Mouse (Mus musculus) liver, embryonic 15.5 days (tissue): ENCODE data around the gene Sik3. TPM values are rescaled to one million over a fixed set of nuclear protein-coding genes. Genes with fewer than 3 reads are reported as not detected.
"Not testable (repeated sequence)": the region's sequence is repeated elsewhere in the genome, so short reads cannot be mapped to it uniquely, and the experiment has no call there.

Source experiments
- ATAC-seq: fragments of 200-750 bp; cut with Nextera tagmentation; 2 replicates; pipeline ENCODE4 v1.8.0; 2017; ENCODE audit warnings: moderate number of reproducible peaks, mild to moderate bottlenecking, moderate library complexity; ENCODE audit not compliant: insufficient read depth
- H3K27ac ChIP-seq: fragments of 300-500 bp; sonication (generic); replicated peaks from 2 replicates; pipeline ENCODE4 v1.5.1; 2015; ENCODE audit warnings: mild to moderate bottlenecking, inconsistent platforms
- H3K27me3 ChIP-seq: fragments of 300-500 bp; sonication (generic); 2 replicates; pipeline ENCODE4 v1.6.1; 2015; ENCODE audit warnings: mild to moderate bottlenecking, inconsistent platforms
- H3K36me3 ChIP-seq: fragments of 300-500 bp; sonication (generic); replicated peaks from 2 replicates; pipeline ENCODE4 v1.6.1; 2015; ENCODE audit warnings: moderate library complexity, mild to moderate bottlenecking, inconsistent platforms
- H3K4me1 ChIP-seq: fragments of 300-500 bp; sonication (generic); replicated peaks from 2 replicates; pipeline ENCODE4 v1.6.1; 2015; ENCODE audit warnings: inconsistent platforms
- H3K4me2 ChIP-seq: fragments of 300-500 bp; sonication (generic); 2 replicates; pipeline ENCODE4 v1.6.1; 2015; ENCODE audit warnings: moderate library complexity, mild to moderate bottlenecking, inconsistent platforms
- H3K4me3 ChIP-seq: fragments of 300-500 bp; sonication (generic); replicated peaks from 2 replicates; pipeline ENCODE4 v1.5.1; 2015; ENCODE audit warnings: mild to moderate bottlenecking, inconsistent platforms
- H3K9ac ChIP-seq: fragments of 300-500 bp; sonication (generic); 2 replicates; pipeline ENCODE4 v1.6.1; 2015; ENCODE audit warnings: moderate library complexity, mild to moderate bottlenecking, inconsistent platforms
- H3K9me3 ChIP-seq: fragments of 300-500 bp; sonication (generic); replicated peaks from 2 replicates; pipeline ENCODE4 v1.6.1; 2016; ENCODE audit warnings: inconsistent platforms
- WGBS: fragments of 180-500 bp; shearing (Covaris S2); methylation state at CpG from one replicate; pipeline ENCODE4 v1.1.7; 2015; ENCODE audit warnings: mixed read lengths; ENCODE audit not compliant: insufficient replicate concordance; 5-methylcytosine and 5-hydroxymethylcytosine counted together
- polyA plus RNA-seq: library from polyadenylated mRNA; unstranded; fragments of >200 nt; fragmentation: Nextera tagmentation; extraction: Ambion mirVana; gene quantifications from 2 replicates; pipeline ENCODE4 v1.2.1, GENCODE M21; 2015

Gene Sik3
- polyA plus RNA-seq, 1 experiment from 2014 or later: 3.2 TPM

GRCm38 (mm10) chr9:46082381-46082821, 69.8 kb downstream of the Sik3 start:
- Histone ChIP-seq H3K4me3 (no peak overlapping the region), H3K27ac (no peak overlapping the region), H3K9me3 (no peaks in the 10 kb centered on the region), H3K36me3 (no peaks in the 10 kb centered on the region), H3K4me1 (no peaks in the 10 kb centered on the region; the same call in 1 of the 2 replicates), H3K4me2 (no peak overlapping the region), H3K9ac (no peak overlapping the region), H3K27me3 (no peaks in the 10 kb centered on the region)
- 59% methylated on average over 6 of the region's 6 CpGs for WGBS
- ATAC-seq: no peak

DNA sequence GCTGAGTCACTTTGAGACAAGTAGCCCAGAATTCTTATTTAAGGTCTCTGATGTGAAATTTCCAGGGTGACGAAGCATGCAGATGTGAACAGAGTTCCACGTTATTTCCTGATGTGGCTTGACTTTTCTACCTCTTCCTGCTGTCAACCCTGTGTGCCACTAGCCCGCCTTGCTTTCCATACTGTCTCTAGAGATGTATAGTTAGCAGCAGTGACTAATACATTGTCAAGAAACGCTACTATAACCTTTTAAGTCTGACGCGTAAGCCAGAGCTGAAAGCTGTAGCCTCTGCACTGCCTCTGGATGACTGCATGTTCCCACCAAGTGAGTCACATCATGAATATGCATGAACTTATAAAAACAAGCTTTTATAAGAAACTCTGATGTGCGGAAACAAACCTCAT, 70.9 kb downstream of the Sik3 start:
- Histone ChIP-seq H3K4me3 (no peak overlapping the region), H3K27ac (no peak overlapping the region), H3K27me3 (no peaks in the 10 kb centered on the region), H3K36me3 (no peaks in the 10 kb centered on the region), H3K4me1 (no peaks in the 10 kb centered on the region; the same call in 1 of the 2 replicates), H3K4me2 (no peak overlapping the region), H3K9ac (no peak overlapping the region), H3K9me3 (no peaks in the 10 kb centered on the region)
- 68% methylated on average over 7 of the region's 7 CpGs for WGBS
- ATAC-seq: no peak

DNA sequence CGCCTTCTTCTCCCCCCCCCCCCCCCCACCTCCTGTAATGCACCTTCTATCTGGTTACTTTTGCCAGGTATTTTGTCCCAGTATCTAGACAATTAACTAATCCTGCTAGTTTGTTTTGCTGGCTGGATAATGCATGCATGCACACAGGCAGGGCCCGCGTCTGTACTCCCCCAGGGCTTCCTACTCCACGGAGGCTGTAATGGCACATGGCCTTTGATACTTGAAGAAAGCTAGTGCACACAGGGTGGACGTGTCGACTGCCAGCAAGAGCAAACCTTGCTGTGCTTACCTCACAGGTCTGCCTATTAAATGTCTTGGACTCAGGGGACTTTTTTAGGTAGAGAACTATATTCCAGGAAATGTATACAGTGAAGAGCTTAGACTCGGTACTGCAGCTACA, 73.3 kb downstream of the Sik3 start:
- H3K27ac ChIP-seq: no peak overlapping the region; the same call in 1 of the 2 replicates
- ATAC-seq: no peak
- WGBS: 65% methylated on average over 7 of the region's 7 CpGs

DNA sequence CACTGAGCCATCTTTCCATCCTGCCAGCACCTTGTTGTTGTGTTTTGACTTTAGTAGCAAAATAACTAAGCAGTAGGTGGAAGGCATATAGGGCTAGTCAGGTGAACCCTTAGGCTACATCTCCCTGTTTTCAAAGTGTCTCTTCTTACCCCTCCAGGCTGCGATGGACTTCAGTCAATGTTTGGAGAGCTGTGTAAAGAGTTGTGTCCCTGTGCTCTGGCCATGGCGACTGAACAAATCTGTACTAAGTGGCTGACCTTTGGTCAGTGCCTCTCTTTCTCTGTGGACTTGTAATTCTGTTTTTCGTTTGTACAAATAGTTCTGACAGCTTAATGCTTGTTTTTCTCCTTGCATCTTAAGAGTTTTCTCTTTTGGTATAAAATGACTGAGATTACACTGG, 74.2 kb downstream of the Sik3 start:
- 73% methylated on average over 3 of the region's 3 CpGs for WGBS
- Histone ChIP-seq H3K4me3 (no peak overlapping the region), H3K9me3 (no peaks in the 10 kb centered on the region), H3K27ac (peak overlapping the region; percentile 70), H3K4me2 (peak overlapping the region; percentile 18; the same call in 1 of the 2 replicates), H3K9ac (no peak overlapping the region), H3K27me3 (no peaks in the 10 kb centered on the region), H3K4me1 (peaks cover 10% of the 10 kb centered on the region; the same call in 1 of the 2 replicates), H3K36me3 (no peaks in the 10 kb centered on the region)
- peak; percentile 62 for ATAC-seq

More for the DNA sequence above, 73.3 kb downstream of the Sik3 start:
- H3K4me1 ChIP-seq: peaks cover 10% of the 10 kb centered on the region; the same call in 1 of the 2 replicates
- no peak overlapping the region for H3K9ac ChIP-seq
- no peaks in the 10 kb centered on the region for H3K36me3 ChIP-seq
- no peaks in the 10 kb centered on the region for H3K9me3 ChIP-seq
- no peak overlapping the region for H3K4me3 ChIP-seq
- no peaks in the 10 kb centered on the region for H3K27me3 ChIP-seq
- H3K4me2 ChIP-seq: no peak overlapping the region

DNA sequence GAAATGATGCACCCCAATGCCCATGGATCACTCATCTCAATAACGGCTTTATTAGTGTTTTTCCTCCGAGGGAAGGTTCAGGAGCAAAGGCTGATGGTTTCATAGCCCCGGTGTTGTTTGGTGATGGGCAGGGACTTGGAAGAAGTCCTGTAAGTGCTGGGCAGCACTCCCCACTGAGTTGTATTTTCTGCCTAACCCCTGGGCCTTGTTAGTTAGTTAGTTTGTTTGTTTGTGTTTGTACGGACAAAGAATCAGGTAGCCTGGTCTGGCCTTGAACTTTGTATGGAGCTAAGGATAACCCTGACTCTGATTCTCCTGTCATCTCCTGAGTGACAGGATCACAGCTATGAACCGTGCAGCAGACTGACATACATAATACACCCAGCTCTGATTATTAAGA, 74.8 kb downstream of the Sik3 start:
- no peak for ATAC-seq
- H3K4me3 ChIP-seq: no peak overlapping the region
- H3K27me3 ChIP-seq: no peaks in the 10 kb centered on the region
- H3K27ac ChIP-seq: peak overlapping the region; percentile 70
- WGBS: 60% methylated on average over 5 of the region's 5 CpGs
- H3K4me1 ChIP-seq: peaks cover 15% of the 10 kb centered on the region
- no peak overlapping the region for H3K9ac ChIP-seq
- no peak overlapping the region for H3K4me2 ChIP-seq
- no peaks in the 10 kb centered on the region for H3K36me3 ChIP-seq
- no peaks in the 10 kb centered on the region for H3K9me3 ChIP-seq

DNA sequence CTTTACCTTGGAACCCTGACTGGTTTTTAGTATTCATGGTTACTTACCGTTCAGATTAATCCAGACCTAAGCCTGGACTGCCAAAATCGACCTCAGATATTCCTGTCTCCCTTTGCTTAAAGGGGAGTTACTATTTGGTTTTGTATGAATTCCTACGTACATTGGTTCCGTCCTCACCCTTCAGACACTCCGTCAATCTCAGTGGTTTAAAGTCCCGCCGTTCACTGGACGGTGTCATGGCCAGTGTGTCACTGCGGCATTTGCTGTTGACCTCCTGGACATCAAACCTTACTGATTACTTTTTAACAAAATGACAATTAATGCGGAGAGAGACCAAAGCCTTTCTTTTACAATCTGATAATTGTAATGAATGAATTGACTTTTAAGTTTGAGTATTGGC, 76.1 kb downstream of the Sik3 start:
- Histone ChIP-seq H3K27me3 (no peaks in the 10 kb centered on the region), H3K4me3 (no peak overlapping the region), H3K27ac (0 out of 2 replicates have a peak overlapping the region, but pooled peaks have one; percentile 19), H3K9me3 (no peaks in the 10 kb centered on the region), H3K9ac (no peak overlapping the region), H3K4me1 (peaks cover 20% of the 10 kb centered on the region), H3K4me2 (no peak overlapping the region), H3K36me3 (no peaks in the 10 kb centered on the region)
- 69% methylated on average over 10 of the region's 10 CpGs for WGBS
- no peak for ATAC-seq

GRCm38 (mm10) chr9:46090066-46090465, 77.4 kb downstream of the Sik3 start:
- H3K27ac ChIP-seq: no peak overlapping the region
- H3K36me3 ChIP-seq: no peaks in the 10 kb centered on the region
- H3K4me2 ChIP-seq: no peak overlapping the region
- peaks cover 20% of the 10 kb centered on the region for H3K4me1 ChIP-seq
- WGBS: 59% methylated on average over 4 of the region's 4 CpGs
- H3K9ac ChIP-seq: no peak overlapping the region
- no peak overlapping the region for H3K4me3 ChIP-seq
- H3K9me3 ChIP-seq: no peaks in the 10 kb centered on the region
- no peak for ATAC-seq
- no peaks in the 10 kb centered on the region for H3K27me3 ChIP-seq

DNA sequence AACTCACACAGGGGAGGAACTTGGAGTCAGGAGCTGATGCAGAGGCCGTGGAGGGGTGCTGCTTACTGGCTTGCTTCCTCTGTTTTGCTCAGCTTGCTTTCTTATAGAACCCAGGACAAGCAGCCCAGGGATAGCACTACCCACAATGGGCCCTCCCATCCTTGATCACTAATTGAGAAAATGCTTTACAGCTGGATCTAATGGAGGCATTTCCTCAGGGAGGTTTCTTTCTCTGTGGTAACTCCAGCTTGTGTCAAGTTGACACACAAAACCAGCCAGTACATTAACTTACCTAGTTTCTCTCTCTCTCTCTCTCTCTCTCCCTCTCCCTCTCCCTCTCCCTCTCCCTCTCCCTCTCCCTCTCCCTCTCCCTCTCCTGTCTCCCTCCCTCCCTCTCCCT, 78.5 kb downstream of the Sik3 start:
- H3K4me3 ChIP-seq, H3K36me3 ChIP-seq, ATAC-seq, H3K4me2 ChIP-seq, H3K27ac ChIP-seq, H3K9me3 ChIP-seq, H3K9ac ChIP-seq, H3K27me3 ChIP-seq: not testable (repeated sequence)
- WGBS: 29% methylated on average over 1 of the region's 1 CpGs
- H3K4me1 ChIP-seq: peaks cover 23% of the 10 kb centered on the region

DNA sequence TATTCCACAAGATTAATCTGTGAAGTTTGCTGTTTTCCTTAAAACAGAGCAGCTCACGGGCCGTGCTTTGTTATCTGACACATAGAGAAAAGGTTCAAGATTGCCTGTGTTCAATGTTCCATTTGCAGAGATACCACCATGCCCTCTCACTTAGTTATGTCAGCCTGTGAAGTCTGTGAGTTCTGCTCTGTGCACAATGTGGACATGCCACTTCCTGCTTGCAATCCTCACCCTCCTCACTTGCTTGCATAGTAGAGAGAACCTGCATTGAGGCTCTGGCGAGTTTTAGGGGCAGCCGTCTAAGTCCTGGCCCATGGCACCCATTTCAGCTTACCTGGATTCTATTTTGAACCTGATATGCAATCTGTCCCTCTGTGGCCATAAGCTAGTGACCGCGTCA, 80.0 kb downstream of the Sik3 start:
- 66% methylated on average over 6 of the region's 6 CpGs for WGBS
- Histone ChIP-seq H3K9me3 (no peaks in the 10 kb centered on the region), H3K4me1 (peaks cover 23% of the 10 kb centered on the region), H3K27ac (no peak overlapping the region), H3K36me3 (no peaks in the 10 kb centered on the region), H3K27me3 (no peaks in the 10 kb centered on the region), H3K9ac (no peak overlapping the region), H3K4me3 (no peak overlapping the region), H3K4me2 (no peak overlapping the region)
- no peak for ATAC-seq

DNA sequence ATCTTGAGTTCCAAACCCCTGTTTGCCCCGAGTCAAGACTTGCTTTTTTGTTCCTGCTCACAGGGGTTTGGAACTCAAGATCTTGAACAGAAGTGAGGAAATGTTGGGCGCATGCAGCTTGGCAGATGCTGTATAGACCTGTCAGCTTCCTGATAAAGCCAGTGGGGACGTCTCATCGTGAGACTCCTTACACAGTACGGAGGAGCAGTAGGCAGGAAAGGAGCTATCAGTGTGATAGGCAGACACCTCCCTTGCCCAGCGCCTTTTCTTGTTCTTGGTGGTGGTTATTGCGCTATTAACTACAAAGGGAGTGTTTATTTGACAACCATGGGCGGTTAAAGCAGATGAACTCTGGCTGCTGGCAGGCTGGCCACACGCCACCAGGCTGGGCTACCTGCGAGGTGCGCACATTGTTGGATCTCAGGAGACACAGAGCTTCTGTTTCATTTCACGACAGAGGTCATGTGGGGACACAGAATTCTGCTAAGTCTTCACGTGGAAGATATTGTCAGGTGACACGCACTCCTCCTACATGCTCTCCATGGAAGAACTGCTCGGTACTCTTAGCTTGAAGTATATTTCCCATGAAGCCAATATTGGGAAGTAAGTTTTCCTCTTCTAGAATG, 85.9 kb downstream of the Sik3 start:
- H3K4me1 ChIP-seq: peaks cover 20% of the 10 kb centered on the region
- 25% methylated on average over 15 of the region's 15 CpGs for WGBS
- H3K9me3 ChIP-seq: no peaks in the 10 kb centered on the region
- H3K27ac ChIP-seq: no peak overlapping the region
- H3K4me3 ChIP-seq: no peak overlapping the region
- peak; percentile 68 for ATAC-seq
- no peaks in the 10 kb centered on the region for H3K27me3 ChIP-seq
- no peak overlapping the region; the same call in 1 of the 2 replicates for H3K4me2 ChIP-seq
- no peak overlapping the region for H3K9ac ChIP-seq
- no peaks in the 10 kb centered on the region for H3K36me3 ChIP-seq

DNA sequence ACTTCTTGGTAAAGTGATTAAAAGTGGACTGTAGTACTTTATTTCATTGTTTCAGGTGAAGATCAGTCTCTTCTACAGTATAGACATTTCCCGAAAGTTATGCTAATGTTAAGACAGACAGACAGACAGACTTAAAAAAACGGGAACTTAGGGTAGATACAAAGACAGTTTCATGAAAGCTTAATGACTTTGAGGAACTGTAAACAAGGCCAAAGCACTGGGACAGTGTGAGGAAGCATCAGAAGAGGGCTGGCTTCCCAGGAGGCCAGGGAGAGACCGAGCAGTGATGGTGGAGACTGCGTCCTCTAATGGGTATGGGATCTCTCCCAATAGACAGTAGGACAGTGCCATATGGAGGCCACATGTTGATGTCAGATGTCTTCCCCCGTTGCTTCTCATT, 86.5 kb downstream of the Sik3 start:
- no peak overlapping the region for H3K27ac ChIP-seq

DNA sequence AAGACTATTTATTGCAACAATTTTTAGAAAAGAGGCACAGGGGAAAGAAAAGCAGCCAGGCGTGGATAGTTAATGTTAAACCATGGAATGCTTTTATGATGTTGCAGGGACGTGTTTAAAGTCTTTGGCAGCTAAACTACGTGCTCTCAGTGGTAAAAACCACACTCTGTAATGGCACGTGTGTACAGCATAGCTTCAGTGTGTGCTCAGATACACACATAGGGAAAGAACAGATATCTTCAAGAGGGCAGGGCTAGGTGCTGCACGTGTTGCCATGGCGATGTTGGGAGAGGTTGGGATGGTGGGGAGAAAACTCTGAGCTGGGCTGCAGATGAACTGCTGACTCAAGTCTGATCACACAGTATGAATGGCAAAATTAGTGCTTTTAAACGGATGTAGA, 90.5 kb downstream of the Sik3 start:
- H3K9ac ChIP-seq: no peak overlapping the region
- no peaks in the 10 kb centered on the region for H3K36me3 ChIP-seq
- 0 out of 2 replicates have a peak, but pooled peaks have one; percentile 15 for ATAC-seq
- no peaks in the 10 kb centered on the region for H3K9me3 ChIP-seq
- H3K4me3 ChIP-seq: no peak overlapping the region
- H3K4me2 ChIP-seq: no peak overlapping the region
- peaks cover 13% of the 10 kb centered on the region for H3K4me1 ChIP-seq
- 59% methylated on average over 7 of the region's 7 CpGs for WGBS
- no peaks in the 10 kb centered on the region for H3K27me3 ChIP-seq
- no peak overlapping the region for H3K27ac ChIP-seq

More for the DNA sequence above, 86.5 kb downstream of the Sik3 start:
- Histone ChIP-seq H3K9me3 (no peaks in the 10 kb centered on the region), H3K4me3 (no peak overlapping the region), H3K27me3 (no peaks in the 10 kb centered on the region), H3K36me3 (no peaks in the 10 kb centered on the region), H3K4me2 (0 out of 2 replicates have a peak overlapping the region, but pooled peaks have one; percentile 4), H3K4me1 (peaks cover 20% of the 10 kb centered on the region), H3K9ac (no peak overlapping the region)
- 41% methylated on average over 5 of the region's 5 CpGs for WGBS
- no peak for ATAC-seq
